Mouse (Mus musculus) lung, adult 2 months (tissue): ENCODE measurements at regions not wholly inside any gene's neighbourhood (a gene's known extent, or its start where the extent isn't known, plus 50 kb on each side); places are given as distances from the start of the nearest gene placed in this dataset.
A peak's percentile ranks its signal among the peaks of the same experiment; 100 is the strongest.

Experiments used
- DNase-seq: peaks from one replicate; pipeline ENCODE4 v3.0.0; 2022
- H3K4me1 ChIP-seq: fragments of 200-500 bp; 2 replicates; pipeline ENCODE4 v1.6.1; 2011; ENCODE audit warnings: low read length; ENCODE audit not compliant: control insufficient read depth, insufficient read depth
- H3K4me3 ChIP-seq: fragments of 200-500 bp; replicated peaks from 2 replicates; pipeline ENCODE3; 2011; ENCODE audit warnings: low read depth, mild to moderate bottlenecking, control low read depth, low read length; ENCODE audit errors: extremely low read depth
- CTCF ChIP-seq: fragments of 200-500 bp; IDR thresholded peaks from 2 replicates; pipeline ENCODE4 v1.5.1; 2011; ENCODE audit warnings: mild to moderate bottlenecking, low read length, control low read depth; ENCODE audit not compliant: insufficient read depth
- POLR2A ChIP-seq: fragments of 200-500 bp; IDR thresholded peaks from 2 replicates; pipeline ENCODE4 v1.6.1; 2011; ENCODE audit warnings: low read depth, mild to moderate bottlenecking, control low read depth, low read length, borderline replicate concordance; ENCODE audit errors: extremely low read depth
- WGBS: fragments of 180-500 bp; shearing (Covaris S2); methylation state at CpG from one replicate; pipeline ENCODE4 v1.1.7; 2018; 5-methylcytosine and 5-hydroxymethylcytosine counted together

- 9% methylated on average over 17 of the region's 17 CpGs for WGBS
- Histone ChIP-seq H3K4me3 (peak overlapping the region; percentile 20), H3K4me1 (0 out of 2 replicates have a peak, but pooled peaks cover 3% of the 10 kb centered on the region)
- TF ChIP-seq CTCF = peak; percentile 72
- TF ChIP-seq POLR2A = no peak
- DNase-seq = peak; percentile 62
Observed at GRCm38 (mm10) chr17:88251949-88252521, 186.9 kb upstream of the Fbxo11 start.

DNA sequence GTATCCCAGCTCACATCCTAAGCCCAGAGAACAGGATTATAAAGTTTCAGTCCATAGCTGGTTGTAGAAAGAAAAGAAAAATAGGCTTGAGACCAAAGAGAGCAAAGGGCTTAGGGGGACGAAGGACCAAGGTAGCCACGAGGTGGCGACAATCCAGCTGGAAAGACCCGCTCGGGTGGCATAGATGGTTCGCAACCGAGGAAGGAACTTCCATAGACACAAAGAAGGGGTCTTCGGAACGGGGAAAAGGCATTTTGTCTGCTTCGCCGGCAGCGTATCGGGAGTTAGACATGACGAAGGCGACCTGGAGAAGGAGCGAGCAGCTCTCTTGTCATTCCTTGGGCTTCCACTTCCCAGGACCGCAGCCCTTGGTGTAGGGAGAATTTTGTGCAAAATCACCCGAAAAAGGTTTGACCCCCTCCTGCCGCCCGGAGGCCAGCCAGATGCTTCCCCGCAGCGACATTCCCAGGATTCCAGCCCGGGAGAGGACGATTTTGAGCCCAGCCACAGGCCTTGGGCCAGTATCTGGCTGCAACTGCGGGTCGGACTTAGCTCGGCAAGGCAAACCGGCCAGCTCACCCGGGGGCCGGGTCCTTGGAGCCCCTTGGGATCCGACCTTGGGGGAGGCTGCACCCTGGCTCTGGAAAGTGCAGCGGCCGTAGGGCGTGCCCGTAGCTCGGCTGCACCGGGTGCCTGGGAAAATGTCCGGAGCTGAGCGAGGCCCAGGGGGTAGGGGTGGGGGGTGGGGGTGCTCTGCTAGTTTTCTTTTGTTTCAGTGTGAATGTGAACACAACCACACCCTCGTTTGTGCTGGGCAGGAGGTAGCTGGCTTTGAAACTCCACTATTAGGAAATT lies 184.5 kb upstream of the Foxn2 start:
- WGBS = under 1% methylated on average over 40 of the region's 40 CpGs
- peak; percentile 77 for DNase-seq
- peak overlapping the region; percentile 71 for H3K4me3 ChIP-seq
- 0 out of 2 replicates have a peak, but pooled peaks have one; percentile 4 for TF ChIP-seq POLR2A
- TF ChIP-seq CTCF = peak; percentile 85
- 0 out of 2 replicates have a peak, but pooled peaks cover 3% of the 10 kb centered on the region for H3K4me1 ChIP-seq

GRCm38 (mm10) chr17:88256599-88257544 lies 183.6 kb upstream of the Foxn2 start:
- WGBS = 1% methylated on average over 18 of the region's 18 CpGs
- DNase-seq = peak; percentile 68
- peak; percentile 73 for TF ChIP-seq CTCF
- TF ChIP-seq POLR2A = peak; percentile 66; the same call in 1 of the 2 replicates
- Histone ChIP-seq H3K4me3 (peak overlapping the region; percentile 71), H3K4me1 (0 out of 2 replicates have a peak, but pooled peaks cover 3% of the 10 kb centered on the region)

DNA sequence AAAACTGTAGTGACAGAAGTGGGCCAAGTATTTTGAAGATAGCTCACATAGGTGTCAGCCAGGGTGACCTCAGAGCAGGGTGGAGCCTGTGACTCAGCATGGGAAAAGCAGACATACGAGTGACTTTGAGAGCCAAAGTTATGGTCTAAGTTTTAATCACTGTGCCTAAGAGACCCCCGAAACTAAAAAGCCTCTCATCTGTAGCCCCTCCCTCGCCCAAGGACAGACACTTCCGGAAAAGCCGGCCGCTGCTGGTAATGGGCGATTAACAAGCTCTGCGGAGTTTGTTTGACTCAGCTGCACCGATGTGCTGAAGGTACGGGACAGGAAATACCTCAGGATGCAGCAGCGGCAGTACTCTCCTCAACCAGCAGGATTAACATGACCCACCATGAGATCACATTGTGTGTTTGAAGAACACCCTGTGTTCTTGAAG lies 182.1 kb upstream of the Foxn2 start:
- peak; percentile 18 for DNase-seq
- H3K4me1 ChIP-seq = 0 out of 2 replicates have a peak, but pooled peaks cover 3% of the 10 kb centered on the region
- no peak for TF ChIP-seq CTCF
- no peak for TF ChIP-seq POLR2A
- H3K4me3 ChIP-seq = no peak overlapping the region
- WGBS = 40% methylated on average over 11 of the region's 11 CpGs

GRCm38 (mm10) chr17:88260176-88260575 lies 180.3 kb upstream of the Foxn2 start:
- WGBS = 82% methylated on average over 7 of the region's 7 CpGs
- Histone ChIP-seq H3K4me3 (no peak overlapping the region), H3K4me1 (0 out of 2 replicates have a peak, but pooled peaks cover 3% of the 10 kb centered on the region)
- TF ChIP-seq CTCF (no peak), POLR2A (no peak)
- no peak for DNase-seq

DNA sequence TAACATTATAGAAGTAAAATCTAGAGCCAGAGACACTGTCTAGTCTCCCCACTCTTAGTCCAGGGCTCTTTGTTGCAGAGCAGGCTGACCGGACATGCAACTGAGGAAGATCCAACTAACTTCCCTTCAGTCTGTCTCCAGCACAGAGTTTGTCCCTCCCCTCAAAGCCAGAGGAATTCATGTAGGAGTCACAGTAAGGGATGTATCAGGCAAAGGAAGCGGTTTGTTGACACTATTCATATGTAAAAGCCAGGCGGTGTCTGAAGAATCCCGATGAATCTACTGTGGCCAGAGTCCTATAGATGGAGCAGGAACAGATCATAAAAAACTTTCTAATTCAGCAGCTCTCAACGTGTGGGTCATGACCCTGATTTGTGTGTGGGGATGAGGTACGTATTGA lies 179.7 kb upstream of the Foxn2 start:
- TF ChIP-seq POLR2A (no peak), CTCF (no peak)
- DNase-seq = no peak
- WGBS = 64% methylated on average over 6 of the region's 6 CpGs

GRCm38 (mm10) chr17:88261556-88261955 lies 179.0 kb upstream of the Foxn2 start:
- WGBS = 71% methylated on average over 8 of the region's 8 CpGs
- DNase-seq = no peak
- TF ChIP-seq POLR2A (no peak), CTCF (no peak)
- no peak overlapping the region for H3K4me3 ChIP-seq
- H3K4me1 ChIP-seq = 0 out of 2 replicates have a peak, but pooled peaks cover 2% of the 10 kb centered on the region

More for the DNA sequence above, 179.7 kb upstream of the Foxn2 start:
- Histone ChIP-seq H3K4me1 (0 out of 2 replicates have a peak, but pooled peaks cover 3% of the 10 kb centered on the region), H3K4me3 (no peak overlapping the region)

DNA sequence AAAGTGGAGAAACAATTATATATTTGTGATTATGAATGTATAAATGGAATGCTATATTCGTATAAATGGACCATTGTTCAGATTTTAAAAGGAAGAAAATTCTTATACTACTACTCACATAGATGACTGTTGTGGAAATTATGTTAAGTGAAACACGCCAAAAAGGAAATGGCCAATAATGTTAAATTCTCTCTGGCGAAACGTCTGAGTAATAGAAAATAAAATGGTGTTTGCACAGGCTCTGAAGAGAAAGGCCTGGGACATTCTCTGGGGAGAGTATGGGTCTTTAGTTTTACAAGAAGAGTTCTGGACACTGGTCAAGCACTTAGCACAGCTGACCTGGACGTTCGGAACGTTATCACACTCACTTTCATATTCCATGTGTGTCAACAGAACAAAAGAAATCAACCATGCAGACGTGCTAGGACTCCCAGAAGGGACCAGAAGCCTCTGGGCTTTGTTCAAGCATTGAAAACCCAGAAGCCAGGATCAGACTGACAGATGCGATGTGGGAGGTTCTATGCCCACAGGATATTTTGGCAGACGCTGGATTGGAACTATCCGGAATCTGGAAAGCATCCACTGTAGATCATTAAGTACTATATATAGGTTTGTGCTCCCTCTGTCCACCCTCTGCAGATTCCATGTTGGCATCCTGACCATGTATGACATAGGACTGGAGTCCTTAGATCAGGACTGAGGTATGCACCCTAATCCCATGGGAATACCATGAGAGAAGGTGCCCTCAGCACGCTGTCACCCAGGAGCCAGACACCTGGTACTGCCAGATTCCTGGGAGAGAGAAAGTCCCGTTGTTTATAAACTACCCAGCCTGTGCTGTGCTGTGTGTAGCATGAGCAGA lies 178.0 kb upstream of the Foxn2 start:
- TF ChIP-seq POLR2A (no peak), CTCF (no peak)
- no peak for DNase-seq
- WGBS = 59% methylated on average over 13 of the region's 13 CpGs
- H3K4me1 ChIP-seq = no peaks in the 10 kb centered on the region
- H3K4me3 ChIP-seq = no peak overlapping the region
